Mouse (Mus musculus) hindbrain, embryonic 11.5 days (tissue): Measurements from ENCODE around the gene Emc4. TPM values are rescaled to one million over a fixed set of nuclear protein-coding genes. Genes with fewer than 3 reads are reported as not detected.

Experiments
- ATAC-seq: fragments of 200-750 bp; cut with Nextera tagmentation; 2 replicates; pipeline ENCODE4 v1.8.0; 2017; ENCODE audit warnings: mild to moderate bottlenecking, moderate TSS enrichment, moderate library complexity; ENCODE audit not compliant: low FRiP score
- DNase-seq: peaks from one replicate; pipeline ENCODE4 v3.0.0-alpha.2; 2015; ENCODE audit warnings: low spot score
- H3K27ac ChIP-seq: fragments of 300-500 bp; sonication (generic); 2 replicates; pipeline ENCODE4 v1.5.1; 2014; ENCODE audit warnings: mild to moderate bottlenecking, low read depth, low read length
- H3K27me3 ChIP-seq: fragments of 300-500 bp; sonication (generic); 2 replicates; pipeline ENCODE4 v1.6.1; 2014; ENCODE audit warnings: mild to moderate bottlenecking, low read length, moderate library complexity, mixed read lengths; ENCODE audit not compliant: control insufficient read depth, insufficient read depth
- H3K36me3 ChIP-seq: fragments of 300-500 bp; sonication (generic); 2 replicates; pipeline ENCODE4 v1.6.1; 2014; ENCODE audit warnings: mild to moderate bottlenecking, low read length, moderate library complexity, mixed read lengths; ENCODE audit not compliant: control insufficient read depth, insufficient read depth
- H3K4me1 ChIP-seq: fragments of 300-500 bp; sonication (generic); replicated peaks from 2 replicates; pipeline ENCODE4 v1.6.1; 2014; ENCODE audit warnings: low read length, mixed read lengths; ENCODE audit not compliant: control insufficient read depth, insufficient read depth
- H3K4me2 ChIP-seq: fragments of 300-500 bp; sonication (generic); replicated peaks from 2 replicates; pipeline ENCODE4 v1.6.1; 2014; ENCODE audit warnings: mild to moderate bottlenecking, low read depth, low read length
- H3K4me3 ChIP-seq: fragments of 300-500 bp; sonication (generic); 2 replicates; pipeline ENCODE4 v1.5.1; 2014; ENCODE audit warnings: low read depth, low read length
- H3K9ac ChIP-seq: fragments of 300-500 bp; sonication (generic); 2 replicates; pipeline ENCODE4 v1.6.1; 2014; ENCODE audit warnings: low read depth, low read length
- H3K9me3 ChIP-seq: fragments of 300-500 bp; sonication (generic); 2 replicates; pipeline ENCODE4 v1.6.1; 2016; ENCODE audit warnings: low read length; ENCODE audit not compliant: control insufficient read depth
- WGBS: fragments of 180-500 bp; shearing (Covaris S2); extraction: QIAGEN DNeasy Blood & Tissue Kit; methylation state at CpG from one replicate; pipeline ENCODE4 v1.1.7; 2014; 5-methylcytosine and 5-hydroxymethylcytosine counted together
- polyA plus RNA-seq: library from polyadenylated mRNA; unstranded; fragments of >200 nt; fragmentation: Nextera tagmentation; extraction: Ambion mirVana; gene quantifications from 2 replicates; pipeline ENCODE4 v1.2.1, GENCODE M21; 2014

Gene Emc4
- polyA plus RNA-seq, 1 experiment from 2014 or later = 121 TPM

GRCm38 (mm10) chr2:112359611-112360010 is 8.2 kb downstream of the Emc4 start:
- Histone ChIP-seq H3K4me3 (no peak overlapping the region), H3K36me3 (peaks cover 4% of the 10 kb centered on the region; the same call in 1 of the 2 replicates), H3K27ac (no peak overlapping the region), H3K4me1 (no peaks in the 10 kb centered on the region), H3K27me3 (no peaks in the 10 kb centered on the region), H3K9ac (no peak overlapping the region), H3K4me2 (no peak overlapping the region), H3K9me3 (no peaks in the 10 kb centered on the region)
- no peak for ATAC-seq
- WGBS = 89% methylated on average over 2 of the region's 2 CpGs
- DNase-seq = no peak

- DNase-seq (no peak), ATAC-seq (no peak)
- Histone ChIP-seq H3K27me3 (no peaks in the 10 kb centered on the region), H3K36me3 (no peaks in the 10 kb centered on the region), H3K4me1 (no peaks in the 10 kb centered on the region), H3K4me3 (no peak overlapping the region), H3K9me3 (no peaks in the 10 kb centered on the region), H3K27ac (no peak overlapping the region), H3K4me2 (no peak overlapping the region), H3K9ac (no peak overlapping the region)
- 90% methylated on average over 7 of the region's 7 CpGs for WGBS
Observed at GRCm38 (mm10) chr2:112353685-112354455, 14.0 kb downstream of the Emc4 start.

- Histone ChIP-seq H3K27ac (no peak overlapping the region), H3K4me3 (no peak overlapping the region), H3K4me1 (no peaks in the 10 kb centered on the region), H3K9ac (no peak overlapping the region), H3K36me3 (no peaks in the 10 kb centered on the region), H3K4me2 (no peak overlapping the region), H3K9me3 (no peaks in the 10 kb centered on the region), H3K27me3 (no peaks in the 10 kb centered on the region)
- DNase-seq (no peak), ATAC-seq (no peak)
- WGBS = 92% methylated on average over 3 of the region's 3 CpGs
Observed at GRCm38 (mm10) chr2:112348246-112348645, 19.6 kb downstream of the Emc4 start.

- Histone ChIP-seq H3K27ac (no peak overlapping the region), H3K4me1 (no peaks in the 10 kb centered on the region), H3K4me2 (no peak overlapping the region), H3K9me3 (no peaks in the 10 kb centered on the region), H3K9ac (no peak overlapping the region), H3K36me3 (no peaks in the 10 kb centered on the region), H3K27me3 (no peaks in the 10 kb centered on the region), H3K4me3 (no peak overlapping the region)
- DNase-seq (no peak), ATAC-seq (no peak)
- 80% methylated on average over 3 of the region's 3 CpGs for WGBS
Observed at GRCm38 (mm10) chr2:112341117-112341516, 26.7 kb downstream of the Emc4 start.

- Histone ChIP-seq H3K4me1 (no peaks in the 10 kb centered on the region), H3K4me2 (no peak overlapping the region), H3K9me3 (no peaks in the 10 kb centered on the region), H3K27ac (no peak overlapping the region), H3K9ac (no peak overlapping the region), H3K27me3 (no peaks in the 10 kb centered on the region), H3K4me3 (no peak overlapping the region), H3K36me3 (no peaks in the 10 kb centered on the region)
- DNase-seq = no peak
- WGBS = 86% methylated on average over 2 of the region's 2 CpGs
- ATAC-seq = no peak
Observed at GRCm38 (mm10) chr2:112339736-112340135, 28.1 kb downstream of the Emc4 start.

GRCm38 (mm10) chr2:112337211-112337610 is 30.6 kb downstream of the Emc4 start:
- Histone ChIP-seq H3K27me3 (no peaks in the 10 kb centered on the region), H3K9ac (no peak overlapping the region), H3K36me3 (0 out of 2 replicates have a peak, but pooled peaks cover 2% of the 10 kb centered on the region), H3K9me3 (no peaks in the 10 kb centered on the region), H3K27ac (no peak overlapping the region), H3K4me3 (no peak overlapping the region), H3K4me1 (no peaks in the 10 kb centered on the region), H3K4me2 (no peak overlapping the region)
- ATAC-seq (no peak), DNase-seq (no peak)
- whole genome bisulfite sequencing = 94% methylated on average over 6 of the region's 6 CpGs

GRCm38 (mm10) chr2:112332051-112332898 is 35.6 kb downstream of the Emc4 start:
- Histone ChIP-seq H3K9me3 (no peaks in the 10 kb centered on the region), H3K36me3 (0 out of 2 replicates have a peak, but pooled peaks cover 2% of the 10 kb centered on the region), H3K27me3 (no peaks in the 10 kb centered on the region), H3K4me3 (no peak overlapping the region), H3K4me2 (no peak overlapping the region), H3K27ac (no peak overlapping the region), H3K4me1 (no peaks in the 10 kb centered on the region), H3K9ac (no peak overlapping the region)
- ATAC-seq (no peak), DNase-seq (no peak)
- WGBS = 70% methylated on average over 4 of the region's 4 CpGs

DNA sequence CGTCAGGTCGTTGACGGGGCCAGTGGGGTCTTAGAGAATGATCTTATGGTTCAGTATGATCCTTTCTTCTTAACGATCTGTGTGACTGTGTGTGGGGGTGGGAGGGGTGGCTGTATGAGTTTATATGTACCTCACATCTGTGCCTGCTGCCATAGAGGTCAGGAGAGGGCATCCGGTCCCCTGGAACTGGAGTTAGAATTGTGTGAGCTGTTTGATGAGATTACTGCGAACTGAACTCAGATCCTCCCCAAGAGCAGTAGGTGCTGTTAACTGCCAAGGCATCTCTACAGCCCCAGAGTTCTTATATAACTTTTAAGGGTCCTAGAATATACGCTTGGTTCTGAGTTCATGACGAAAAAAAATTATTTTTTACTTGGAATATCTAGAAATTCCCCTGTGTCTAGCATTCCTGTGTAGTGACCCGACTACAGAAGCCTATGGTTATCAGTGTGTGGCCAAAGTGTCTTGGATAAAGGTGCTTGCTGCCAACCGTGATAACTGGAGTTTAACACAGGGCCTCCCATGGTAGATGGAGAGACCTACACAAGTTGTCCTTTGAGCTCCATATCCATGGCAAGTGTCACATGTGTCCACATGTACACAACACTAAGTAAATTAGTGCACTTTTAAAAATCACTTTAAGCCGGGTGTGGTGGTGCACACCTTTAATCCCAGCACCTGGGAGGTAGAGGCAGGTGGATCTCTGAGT is 39.6 kb downstream of the Emc4 start:
- H3K36me3 ChIP-seq = no peaks in the 10 kb centered on the region

More for the DNA sequence above, 39.6 kb downstream of the Emc4 start:
- H3K4me1 ChIP-seq = no peaks in the 10 kb centered on the region
- no peak overlapping the region for H3K9ac ChIP-seq
- no peak overlapping the region for H3K27ac ChIP-seq
- DNase-seq (no peak), ATAC-seq (no peak)
- no peak overlapping the region for H3K4me3 ChIP-seq
- H3K4me2 ChIP-seq = no peak overlapping the region
- WGBS = 88% methylated on average over 11 of the region's 11 CpGs
- no peaks in the 10 kb centered on the region for H3K27me3 ChIP-seq
- H3K9me3 ChIP-seq = no peaks in the 10 kb centered on the region
